Mouse (Mus musculus) embryonic stem cell, embryonic (primary cell): ENCODE results near the gene 9330182L06Rik.

Source experiments
- CTCF ChIA-PET, 4 experiments: fragments of 300-600 bp in 2 of 4; fragments of 350-600 bp in 2 of 4; sonication (Branson Sonifier 250); formaldehyde crosslinking; loops; one replicate each; lab custom pipeline; 2022; ENCODE audit warnings: inconsistent platforms in 2 of 4; lab: Charles Lee
- POLR2A ChIA-PET, 4 experiments: fragments of 300-600 bp in 2 of 4; fragments of 350-600 bp in 2 of 4; sonication (Branson Sonifier 250); formaldehyde crosslinking; loops; one replicate each; lab custom pipeline; 2022; ENCODE audit warnings: antibody characterized with exemption in 4 of 4, inconsistent platforms in 1 of 4; lab: Charles Lee

The 9330182L06Rik gene

DNA sequence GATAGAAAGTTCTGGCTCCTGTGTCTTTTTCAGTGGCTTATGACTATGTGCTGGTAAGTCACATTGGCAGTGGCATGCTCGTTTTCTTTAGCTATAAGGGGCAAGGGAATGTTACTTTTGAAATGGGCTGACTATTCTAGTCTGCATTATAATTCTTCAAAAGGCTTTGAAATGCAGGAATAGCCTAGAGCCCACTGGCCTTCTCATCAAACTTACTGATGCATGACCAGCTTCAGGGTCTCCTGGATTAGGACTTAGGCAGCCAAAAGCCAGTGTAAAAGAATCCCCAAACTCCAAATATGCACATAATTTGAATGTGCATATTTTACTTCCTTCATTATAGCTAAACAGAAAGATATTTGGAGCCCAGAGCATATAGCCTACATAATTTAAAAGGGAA lies 86.7 kb downstream of the 9330182L06Rik start:
- POLR2A ChIA-PET: no interaction called here
- CTCF ChIA-PET: no interaction called here

GRCm38 (mm10) chr5:9354257-9354656 lies 88.3 kb downstream of the 9330182L06Rik start:
- ChIA-PET CTCF (interaction anchor here in 1 of 4 experiments (0.6 kb wide), 1 partner anchor 133 kb away, joined by 3 read pairs; no protein-coding TSS in a partner anchor), POLR2A (interaction anchor here in 1 of 4 experiments (0.7 kb wide), 1 partner anchor 354 kb away, joined by 3 read pairs; no protein-coding TSS in a partner anchor)

GRCm38 (mm10) chr5:9358076-9358475 lies 92.2 kb downstream of the 9330182L06Rik start:
- ChIA-PET POLR2A (no interaction called here), CTCF (no interaction called here)

GRCm38 (mm10) chr5:9361982-9362661 lies 96.2 kb downstream of the 9330182L06Rik start:
- ChIA-PET POLR2A (no interaction called here), CTCF (no interaction called here)

DNA sequence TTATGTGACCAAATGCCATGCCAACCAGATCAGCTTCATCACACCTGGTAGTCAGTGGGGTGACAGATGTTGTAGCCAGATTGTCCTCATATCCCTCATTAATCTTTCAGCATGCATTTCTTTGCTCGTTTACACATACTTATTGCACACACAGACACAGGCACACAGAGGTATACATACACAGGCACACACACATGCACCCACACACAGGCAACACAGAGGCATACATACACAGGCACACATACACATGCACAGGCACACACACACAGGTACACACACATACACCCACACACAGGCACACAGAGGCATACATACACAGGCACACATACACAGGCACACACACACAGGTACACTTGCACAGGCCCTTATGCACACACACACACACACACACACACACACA lies 99.0 kb downstream of the 9330182L06Rik start:
- ChIA-PET POLR2A (interaction anchor here in 1 of 4 experiments (0.6 kb wide), 1 partner anchor 136 kb away, joined by 3 read pairs; no protein-coding TSS in a partner anchor), CTCF (interaction anchor here in 1 of 4 experiments (0.6 kb wide), 1 partner anchor 98 kb away, joined by 3 read pairs; no protein-coding TSS in a partner anchor)

GRCm38 (mm10) chr5:9367920-9368692 lies 102.2 kb downstream of the 9330182L06Rik start:
- CTCF ChIA-PET: no interaction called here

GRCm38 (mm10) chr5:9371127-9371526 lies 105.2 kb downstream of the 9330182L06Rik start:
- ChIA-PET CTCF (no interaction called here), POLR2A (no interaction called here)

More at GRCm38 (mm10) chr5:9367920-9368692, 102.2 kb downstream of the 9330182L06Rik start:
- POLR2A ChIA-PET: no interaction called here

DNA sequence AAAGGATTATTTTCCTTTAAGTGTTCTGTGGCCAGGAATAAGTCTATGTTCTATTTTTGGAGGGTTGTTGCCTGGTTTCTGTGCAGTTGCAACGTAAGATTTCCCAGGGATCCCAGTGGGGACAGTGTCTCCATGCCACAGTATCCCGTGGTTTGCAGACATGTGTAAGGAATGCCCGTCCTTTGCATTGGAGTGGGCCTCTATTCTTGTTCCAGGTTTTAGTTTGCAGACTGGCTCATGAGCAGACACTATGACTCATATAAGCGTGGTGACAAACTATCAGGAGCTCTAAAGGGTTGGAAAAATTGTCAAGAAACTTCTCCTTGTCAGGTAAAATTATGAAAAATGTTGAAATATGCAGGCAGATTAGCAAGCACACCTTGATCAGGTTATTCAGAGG lies 107.4 kb downstream of the 9330182L06Rik start:
- POLR2A ChIA-PET: no interaction called here
- CTCF ChIA-PET: no interaction called here

DNA sequence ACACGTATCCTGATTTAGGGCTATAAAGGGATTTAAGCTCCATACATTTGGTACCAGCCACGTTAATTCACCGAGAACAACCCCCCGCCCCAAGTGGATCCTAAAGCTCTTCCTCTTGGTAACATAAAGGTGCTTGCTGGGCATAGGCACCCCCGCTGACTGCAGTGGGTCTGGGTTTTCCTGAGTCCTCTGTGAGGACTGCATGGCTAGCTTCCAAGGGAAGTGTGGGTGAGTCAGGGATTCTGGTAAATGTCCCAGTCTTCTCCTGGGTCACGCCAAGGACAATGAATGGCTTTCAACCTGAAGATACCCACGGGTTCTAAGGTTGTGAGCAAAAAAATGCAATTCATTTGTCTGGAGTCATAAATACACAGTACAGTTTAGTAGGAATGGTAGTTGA lies 124.0 kb downstream of the 9330182L06Rik start:
- ChIA-PET POLR2A (interaction anchor here in 1 of 4 experiments (0.5 kb wide), 1 partner anchor 1334 kb away, joined by 3 read pairs; no protein-coding TSS in a partner anchor), CTCF (no interaction called here)

GRCm38 (mm10) chr5:9391858-9392393 lies 126.0 kb downstream of the 9330182L06Rik start:
- ChIA-PET POLR2A (no interaction called here), CTCF (no interaction called here)

- ChIA-PET CTCF (no interaction called here), POLR2A (interaction anchor here in 1 of 4 experiments (0.6 kb wide), 1 partner anchor 73 kb away, joined by 8 read pairs; no protein-coding TSS in a partner anchor)
Measured at GRCm38 (mm10) chr5:9417098-9417497, 151.2 kb downstream of the 9330182L06Rik start.

- ChIA-PET POLR2A (interaction anchor here in 1 of 4 experiments (0.6 kb wide), 1 partner anchor 73 kb away, joined by 8 read pairs; no protein-coding TSS in a partner anchor), CTCF (no interaction called here)
Measured at GRCm38 (mm10) chr5:9417802-9418201, 151.9 kb downstream of the 9330182L06Rik start.

DNA sequence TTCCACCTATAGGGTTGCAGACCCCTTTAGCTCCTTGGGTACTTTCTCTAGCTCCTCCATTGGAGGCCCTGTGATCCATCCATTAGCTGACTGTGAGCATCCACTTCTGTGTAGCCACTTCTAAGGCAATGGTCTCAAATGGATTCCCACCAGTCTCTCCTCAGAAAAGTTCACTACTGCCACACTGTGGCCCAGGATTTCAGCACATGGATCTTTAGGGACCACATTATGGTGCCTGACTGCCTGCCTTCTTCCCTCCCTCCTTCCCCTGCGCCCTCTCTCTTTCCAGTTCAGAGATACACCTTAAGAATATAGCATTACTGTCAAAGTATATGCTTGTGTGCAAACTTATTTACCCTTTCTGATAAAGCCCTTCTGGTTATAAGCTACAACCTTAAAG lies 154.0 kb downstream of the 9330182L06Rik start:
- ChIA-PET CTCF (no interaction called here), POLR2A (interaction anchor here in 1 of 4 experiments (0.6 kb wide), 1 partner anchor 261 kb away, joined by 4 read pairs; no protein-coding TSS in a partner anchor)

- POLR2A ChIA-PET: interaction anchor here in 1 of 4 experiments (1.1 kb wide), 1 partner anchor 19 kb away, joined by 3 read pairs; no protein-coding TSS in a partner anchor
- CTCF ChIA-PET: no interaction called here
Measured at GRCm38 (mm10) chr5:9424464-9424863, 158.5 kb downstream of the 9330182L06Rik start.

GRCm38 (mm10) chr5:9427165-9427564 lies 161.2 kb downstream of the 9330182L06Rik start:
- CTCF ChIA-PET: interaction anchor here in 2 of 4 experiments (0.6 to 0.7 kb wide), 2 partner anchors 391 to 796 kb away, joined by 3 to 7 read pairs; no protein-coding TSS in a partner anchor

GRCm38 (mm10) chr5:9427581-9428241 lies 161.8 kb downstream of the 9330182L06Rik start:
- ChIA-PET POLR2A (interaction anchor here in 1 of 4 experiments (1.0 kb wide), 1 partner anchor 14 kb away, joined by 3 read pairs; no protein-coding TSS in a partner anchor), CTCF (interaction anchor here in 1 of 4 experiments (0.6 kb wide), 1 partner anchor 797 kb away, joined by 3 read pairs; no protein-coding TSS in a partner anchor)

More at GRCm38 (mm10) chr5:9427165-9427564, 161.2 kb downstream of the 9330182L06Rik start:
- POLR2A ChIA-PET: no interaction called here

DNA sequence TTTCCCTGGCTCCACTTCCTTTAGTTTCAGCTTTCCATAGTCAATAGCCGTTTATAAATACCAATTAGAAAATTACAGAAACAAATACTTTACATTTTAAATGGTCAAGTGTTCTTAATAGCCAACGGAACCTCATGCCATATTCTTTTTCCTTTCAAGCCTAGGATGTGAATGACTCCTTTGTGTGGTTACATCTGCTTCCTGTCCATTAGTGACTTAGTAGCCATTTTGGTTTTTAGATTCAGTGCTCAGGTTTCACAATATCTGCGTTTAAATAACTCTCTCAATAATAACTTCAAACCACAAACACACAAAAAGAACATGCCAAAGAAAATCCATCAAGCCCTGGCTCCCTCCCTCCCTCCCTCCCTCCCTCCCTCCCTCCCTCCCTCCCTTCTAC lies 162.8 kb downstream of the 9330182L06Rik start:
- CTCF ChIA-PET: interaction anchor here in 3 of 4 experiments (0.6 kb wide), 3 partner anchors 166 to 1264 kb away, joined by 3 to 8 read pairs (median 3); no protein-coding TSS in a partner anchor
- POLR2A ChIA-PET: interaction anchor here in 1 of 4 experiments (1.0 kb wide), 1 partner anchor 13 kb away, joined by 3 read pairs; no protein-coding TSS in a partner anchor

DNA sequence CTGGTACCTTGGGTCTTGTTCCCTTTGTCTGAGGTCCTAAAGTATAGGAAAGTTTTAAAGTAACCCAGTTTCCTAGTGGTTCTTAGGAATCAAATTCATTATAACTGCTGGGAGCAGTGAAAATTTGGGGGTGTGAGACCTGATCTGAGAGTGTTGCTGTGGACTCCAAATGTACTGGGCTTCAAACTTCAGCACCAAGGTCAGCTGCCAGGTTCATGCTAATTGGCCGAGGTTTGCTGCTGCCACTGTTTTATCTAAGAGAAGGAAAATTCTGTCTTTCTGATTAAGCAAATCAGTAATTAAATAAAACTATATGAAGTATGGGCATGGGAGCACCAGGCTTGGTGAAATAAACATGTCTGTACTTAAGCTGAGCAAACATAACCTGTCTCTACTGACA lies 180.2 kb downstream of the 9330182L06Rik start:
- ChIA-PET POLR2A (no interaction called here), CTCF (no interaction called here)
